Mouse (Mus musculus) olfactory bulb, adult 2 months (tissue): ENCODE measurements at regions not wholly inside any gene's neighbourhood (a gene's known extent, or its start where the extent isn't known, plus 50 kb on each side); places are given as distances from the start of the nearest gene placed in this dataset.

Experiments used
- CTCF ChIP-seq: fragments of 200-500 bp; IDR thresholded peaks from 2 replicates; pipeline ENCODE4 v1.5.1; 2012; ENCODE audit warnings: low read depth, mild to moderate bottlenecking, low read length, moderate library complexity; ENCODE audit not compliant: insufficient read depth
- POLR2A ChIP-seq: fragments of 200-500 bp; IDR thresholded peaks from 2 replicates; pipeline ENCODE4 v1.6.1; 2012; ENCODE audit warnings: mild to moderate bottlenecking, low read depth, low read length, moderate library complexity; ENCODE audit not compliant: insufficient read depth

DNA sequence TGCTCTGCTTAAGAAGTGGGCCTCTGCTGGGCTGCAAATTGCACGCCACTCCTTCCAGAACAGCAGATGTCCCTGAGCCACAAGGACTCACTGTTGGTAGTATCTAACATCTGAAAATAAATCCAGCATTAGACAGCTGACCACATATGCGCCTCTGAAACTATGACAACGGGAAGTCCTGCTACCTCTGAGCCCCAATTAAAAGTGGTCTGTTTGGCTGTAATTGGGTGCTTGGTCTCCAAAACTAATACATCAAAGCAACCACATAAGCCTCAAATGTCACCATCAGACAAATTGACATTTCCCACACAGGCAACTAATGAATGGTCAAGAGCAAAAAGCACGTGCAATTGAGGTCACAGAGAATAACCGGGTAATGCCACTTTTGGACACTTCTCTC is 201.9 kb downstream of the Utp18 start:
- TF ChIP-seq CTCF = no peak
- no peak for TF ChIP-seq POLR2A
